Mouse (Mus musculus) kidney, postnatal 0 days (tissue): ENCODE results near the gene Siva1. TPM values are rescaled to one million over a fixed set of nuclear protein-coding genes. Genes with fewer than 3 reads are reported as not detected.
A peak's percentile ranks its signal among the peaks of the same experiment; 100 is the strongest.

ENCODE experiments used
- ATAC-seq: fragments of 200-750 bp; cut with Nextera tagmentation; replicated peaks from 2 replicates; pipeline ENCODE4 v1.8.0; 2017; ENCODE audit warnings: low read depth, moderate number of reproducible peaks, moderate TSS enrichment, moderate library complexity; ENCODE audit not compliant: low FRiP score
- DNase-seq: peaks from one replicate; pipeline ENCODE4 v3.0.0-alpha.2; 2016; ENCODE audit warnings: low spot score
- H3K27ac ChIP-seq: fragments of 300-500 bp; sonication (generic); 2 replicates; pipeline ENCODE4 v1.5.1; 2014; ENCODE audit warnings: mild to moderate bottlenecking
- H3K27me3 ChIP-seq: fragments of 300-500 bp; sonication (generic); 2 replicates; pipeline ENCODE4 v1.6.1; 2014; ENCODE audit warnings: low read length, mixed read lengths; ENCODE audit not compliant: insufficient read depth
- H3K36me3 ChIP-seq: fragments of 300-500 bp; sonication (generic); 2 replicates; pipeline ENCODE4 v1.6.1; 2014; ENCODE audit warnings: low read length, mixed read lengths; ENCODE audit not compliant: insufficient read depth
- H3K4me1 ChIP-seq: fragments of 300-500 bp; sonication (generic); replicated peaks from 2 replicates; pipeline ENCODE4 v1.6.1; 2014; ENCODE audit warnings: antibody characterized with exemption, low read length, mixed read lengths; ENCODE audit not compliant: insufficient read depth
- H3K4me2 ChIP-seq: fragments of 300-500 bp; sonication (generic); 2 replicates; pipeline ENCODE4 v1.6.1; 2014; ENCODE audit warnings: mild to moderate bottlenecking, low read length, moderate library complexity, mixed read lengths
- H3K4me3 ChIP-seq: fragments of 300-500 bp; sonication (generic); replicated peaks from 2 replicates; pipeline ENCODE4 v1.5.1; 2014; ENCODE audit warnings: low read depth, low read length
- H3K9ac ChIP-seq: fragments of 300-500 bp; sonication (generic); 2 replicates; pipeline ENCODE4 v1.6.1; 2014; ENCODE audit warnings: low read depth, low read length
- H3K9me3 ChIP-seq: fragments of 300-500 bp; sonication (generic); replicated peaks from 2 replicates; pipeline ENCODE4 v1.6.1; 2016; ENCODE audit warnings: low read length, inconsistent platforms, mixed read lengths
- CTCF ChIP-seq: IDR thresholded peaks from 2 replicates; pipeline ENCODE4 v1.5.1; 2016; ENCODE audit warnings: antibody characterized with exemption, low read depth, mild to moderate bottlenecking, moderate library complexity
- WGBS: fragments of 180-500 bp; shearing (Covaris S2); extraction: QIAGEN DNeasy Blood & Tissue Kit; methylation state at CpG from one replicate; pipeline ENCODE4 v1.1.7; 2014; 5-methylcytosine and 5-hydroxymethylcytosine counted together
- polyA plus RNA-seq: library from polyadenylated mRNA; unstranded; fragments of >200 nt; fragmentation: Nextera tagmentation; extraction: Ambion mirVana; gene quantifications from 2 replicates; pipeline ENCODE4 v1.2.1, GENCODE M21; 2015

Gene Siva1
- polyA plus RNA-seq, 1 experiment from 2014 or later = 209 TPM

DNA sequence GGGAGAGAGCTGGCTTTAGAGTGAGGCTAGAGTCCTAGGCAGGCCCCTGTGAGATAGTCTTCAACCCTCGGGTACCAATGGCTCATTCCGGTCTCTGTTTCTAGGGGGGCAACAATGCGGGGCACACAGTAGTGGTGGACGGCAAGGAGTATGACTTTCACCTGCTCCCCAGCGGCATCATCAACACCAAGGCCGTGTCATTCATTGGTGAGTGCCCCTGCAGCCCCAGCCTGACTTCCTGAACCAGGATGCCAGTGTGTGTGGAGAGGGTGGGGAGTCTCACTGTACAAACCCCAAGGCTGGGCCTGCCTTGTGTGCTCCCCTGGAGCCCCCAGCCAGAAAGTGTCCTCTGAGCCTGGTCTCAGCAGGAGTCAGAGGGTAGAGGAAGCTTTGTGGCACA, 16.3 kb upstream of the Siva1 start:
- WGBS = 87% methylated on average over 6 of the region's 6 CpGs
- no peak for DNase-seq

DNA sequence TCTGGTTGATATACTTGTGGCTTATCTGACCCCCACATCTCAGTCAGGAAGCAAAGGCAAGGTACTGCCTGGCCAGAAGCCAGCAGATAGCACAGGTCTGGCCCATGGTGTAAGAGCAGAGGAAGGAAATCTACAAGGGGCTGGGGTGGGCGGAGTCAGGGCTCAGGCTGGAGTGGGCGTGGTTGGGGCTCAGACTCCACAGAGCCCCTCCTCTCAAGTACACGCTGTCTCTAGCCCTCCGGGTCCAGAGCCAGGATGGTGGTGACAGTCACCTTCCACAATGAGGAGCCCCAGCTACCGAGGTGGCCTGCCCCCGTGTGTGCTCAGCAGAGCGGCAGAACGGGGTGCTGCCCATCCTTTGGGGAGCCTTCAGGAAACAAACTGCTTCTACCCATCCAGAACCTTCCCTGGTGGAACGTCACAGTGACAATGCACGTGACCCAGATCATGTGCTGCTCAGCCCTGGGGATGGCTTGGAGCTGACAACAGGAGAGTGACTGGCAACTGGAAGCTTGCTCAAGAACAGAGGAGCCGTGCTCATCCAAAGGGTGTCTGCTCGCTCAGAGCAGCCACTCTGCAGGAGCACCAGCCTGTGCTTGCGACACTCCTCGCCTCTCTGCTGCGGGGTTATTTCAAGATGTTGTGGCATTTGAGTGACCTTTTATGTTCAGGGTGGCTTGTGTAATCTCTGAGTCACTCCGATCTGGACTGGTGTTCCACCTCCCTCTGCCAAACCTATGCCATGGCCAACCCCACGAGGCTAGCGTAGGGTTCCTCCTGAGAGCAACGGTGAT, 15.4 kb upstream of the Siva1 start:
- Histone ChIP-seq H3K9ac (0 out of 2 replicates have a peak overlapping the region, but pooled peaks have one; percentile 27), H3K36me3 (no peaks in the 10 kb centered on the region), H3K4me1 (peaks cover 14% of the 10 kb centered on the region), H3K4me2 (peak overlapping the region; percentile 53), H3K9me3 (no peaks in the 10 kb centered on the region), H3K27me3 (no peaks in the 10 kb centered on the region), H3K4me3 (0 out of 2 replicates have a peak overlapping the region, but pooled peaks have one; percentile 8), H3K27ac (no peak overlapping the region)
- peak; percentile 88 for DNase-seq
- no peak for TF ChIP-seq CTCF
- peak; percentile 73 for ATAC-seq
- 30% methylated on average over 19 of the region's 19 CpGs for WGBS

More for the DNA sequence above, 16.3 kb upstream of the Siva1 start:
- H3K36me3 ChIP-seq = no peaks in the 10 kb centered on the region
- ATAC-seq = no peak
- no peak overlapping the region for H3K4me2 ChIP-seq
- no peaks in the 10 kb centered on the region for H3K27me3 ChIP-seq
- no peak for TF ChIP-seq CTCF
- H3K4me3 ChIP-seq = no peak overlapping the region
- no peak overlapping the region for H3K27ac ChIP-seq
- no peak overlapping the region for H3K9ac ChIP-seq
- H3K9me3 ChIP-seq = no peaks in the 10 kb centered on the region
- peaks cover 14% of the 10 kb centered on the region for H3K4me1 ChIP-seq

DNA sequence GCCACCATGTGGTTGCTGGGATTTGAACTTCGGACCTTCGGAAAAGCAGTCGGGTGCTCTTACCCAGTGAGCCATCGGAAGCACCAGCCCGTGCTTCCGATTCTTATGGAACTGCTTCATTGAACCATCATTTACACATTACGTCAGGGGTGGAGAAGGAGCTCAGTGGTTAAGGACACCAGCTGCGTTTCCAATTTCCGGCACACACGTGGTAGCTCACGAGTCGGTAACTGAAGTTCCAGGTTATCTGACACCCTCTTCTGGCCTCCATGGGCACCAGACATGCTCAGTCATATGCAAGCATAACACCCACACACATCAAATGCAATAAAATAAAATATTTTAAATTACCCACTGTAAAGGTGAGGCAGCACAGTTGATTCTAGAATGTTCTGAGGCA, 14.4 kb upstream of the Siva1 start:
- Histone ChIP-seq H3K36me3 (no peaks in the 10 kb centered on the region), H3K9ac (no peak overlapping the region), H3K4me1 (peaks cover 14% of the 10 kb centered on the region), H3K9me3 (no peaks in the 10 kb centered on the region), H3K27ac (no peak overlapping the region), H3K4me2 (no peak overlapping the region), H3K27me3 (no peaks in the 10 kb centered on the region), H3K4me3 (no peak overlapping the region)
- ATAC-seq (no peak), DNase-seq (no peak)
- 93% methylated on average over 12 of the region's 12 CpGs for WGBS
- no peak for TF ChIP-seq CTCF

DNA sequence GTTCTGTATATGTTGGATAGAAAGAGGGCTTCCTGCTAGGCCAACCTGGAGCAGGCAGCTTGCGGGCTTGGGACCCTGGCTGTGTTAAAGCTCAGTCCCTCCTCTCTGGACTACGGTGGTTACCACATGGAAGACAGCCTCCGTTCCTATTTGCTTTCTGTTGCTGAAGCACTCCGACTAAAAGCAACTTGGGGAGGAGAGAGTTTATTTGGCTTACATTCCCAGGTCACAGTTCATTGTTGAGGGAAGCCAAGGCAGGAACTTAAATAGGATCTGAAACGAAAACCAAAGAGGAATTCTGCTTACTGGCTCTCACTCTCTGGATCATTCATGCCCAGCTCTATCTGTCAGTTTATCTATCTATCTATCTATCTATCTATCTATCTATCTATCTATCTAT, 13.7 kb upstream of the Siva1 start:
- Histone ChIP-seq H3K4me3 (no peak overlapping the region), H3K4me1 (peaks cover 14% of the 10 kb centered on the region), H3K9ac (no peak overlapping the region), H3K27ac (no peak overlapping the region), H3K27me3 (no peaks in the 10 kb centered on the region), H3K36me3 (no peaks in the 10 kb centered on the region), H3K4me2 (no peak overlapping the region), H3K9me3 (no peaks in the 10 kb centered on the region)
- TF ChIP-seq CTCF = no peak
- WGBS = 60% methylated on average over 5 of the region's 5 CpGs
- DNase-seq = no peak
- ATAC-seq = no peak

DNA sequence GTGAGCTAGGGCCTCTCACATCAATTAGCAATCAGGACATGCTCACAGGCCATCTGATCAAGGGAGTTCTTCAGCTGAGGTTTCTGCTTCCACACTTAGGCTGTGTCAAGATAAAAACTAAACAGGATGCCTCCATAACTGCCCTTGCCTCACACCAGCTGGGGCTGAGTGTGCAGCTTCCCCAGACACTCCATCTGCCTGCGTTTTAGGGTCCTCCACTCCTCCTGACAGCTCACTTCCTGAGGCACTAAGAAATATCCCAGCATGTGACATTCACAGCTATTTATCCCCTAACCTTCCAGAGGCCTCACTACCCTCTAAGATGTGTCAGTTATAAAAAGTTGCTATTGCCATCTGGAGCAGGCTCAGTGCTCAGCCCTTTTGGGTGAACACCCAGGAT, 13.0 kb upstream of the Siva1 start:
- Histone ChIP-seq H3K9ac (no peak overlapping the region), H3K9me3 (no peaks in the 10 kb centered on the region), H3K4me3 (no peak overlapping the region), H3K27me3 (no peaks in the 10 kb centered on the region), H3K27ac (peak overlapping the region; percentile 13; the same call in 1 of the 2 replicates), H3K36me3 (no peaks in the 10 kb centered on the region), H3K4me2 (no peak overlapping the region), H3K4me1 (peaks cover 14% of the 10 kb centered on the region)
- 12% methylated on average over 1 of the region's 1 CpGs for WGBS
- ATAC-seq (no peak), DNase-seq (peak; percentile 62)
- no peak for TF ChIP-seq CTCF

DNA sequence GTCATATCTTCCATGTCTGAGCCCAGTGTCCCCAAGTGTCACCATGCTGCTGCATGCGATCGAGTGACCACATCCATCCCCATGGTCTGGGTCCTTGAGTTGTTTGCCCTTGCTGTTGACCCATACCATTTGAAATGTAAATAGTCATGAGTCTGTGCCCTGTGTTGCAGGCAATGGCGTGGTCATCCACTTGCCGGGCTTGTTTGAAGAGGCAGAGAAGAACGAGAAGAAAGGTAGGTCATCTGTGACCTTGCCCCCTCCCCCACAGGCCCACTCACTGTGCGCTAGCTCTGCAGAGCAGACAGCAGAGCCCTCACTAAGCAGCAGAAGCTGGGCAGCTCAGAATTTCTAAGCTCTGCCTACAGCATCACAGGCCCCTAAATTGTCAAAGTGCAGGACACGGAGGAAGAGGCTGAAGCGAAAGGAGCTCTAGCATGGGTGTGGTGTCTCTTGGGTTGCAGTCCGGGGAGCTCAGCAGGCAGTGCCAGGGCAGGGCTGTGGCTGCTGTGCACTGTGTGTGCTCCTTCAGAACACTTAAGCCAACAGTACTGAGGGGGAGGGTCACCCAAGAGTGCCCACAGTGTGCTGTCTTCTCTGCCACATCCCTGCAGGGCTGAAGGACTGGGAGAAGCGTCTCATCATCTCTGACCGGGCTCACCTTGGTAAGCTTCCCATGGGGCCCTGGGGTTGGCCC, 12.2 kb upstream of the Siva1 start:
- 64% methylated on average over 11 of the region's 11 CpGs for WGBS
- Histone ChIP-seq H3K27ac (no peak overlapping the region; the same call in 1 of the 2 replicates), H3K4me1 (peaks cover 14% of the 10 kb centered on the region), H3K9me3 (no peaks in the 10 kb centered on the region), H3K4me2 (no peak overlapping the region), H3K36me3 (no peaks in the 10 kb centered on the region), H3K27me3 (no peaks in the 10 kb centered on the region), H3K4me3 (no peak overlapping the region), H3K9ac (no peak overlapping the region)
- no peak for TF ChIP-seq CTCF
- no peak for ATAC-seq
- no peak for DNase-seq
